Mouse (Mus musculus): ENCODE data around the gene Tbc1d1.
"Not testable (repeated sequence)": the region's sequence is repeated elsewhere in the genome, so short reads cannot be mapped to it uniquely, and the experiment has no call there.

The Tbc1d1 gene

DNA sequence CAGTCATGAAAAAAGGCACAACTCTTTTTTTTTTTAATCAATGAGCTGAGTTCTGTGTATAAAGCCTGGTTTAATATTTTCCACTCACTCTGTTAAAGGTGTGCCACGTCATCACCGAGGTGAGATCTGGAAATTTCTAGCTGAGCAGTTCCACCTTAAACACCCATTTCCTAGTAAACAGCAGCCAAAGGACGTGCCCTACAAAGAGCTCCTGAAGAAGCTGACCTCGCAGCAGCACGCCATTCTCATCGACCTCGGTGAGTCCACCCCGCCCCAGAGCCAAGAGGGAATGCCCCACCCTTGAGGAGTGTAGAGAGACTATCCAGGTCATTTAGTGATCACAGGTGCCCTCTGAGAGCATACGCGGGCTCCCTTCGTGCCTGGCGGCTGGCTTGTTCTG, 168.2 kb downstream of the Tbc1d1 start:
- DNase-seq: no peak

DNA sequence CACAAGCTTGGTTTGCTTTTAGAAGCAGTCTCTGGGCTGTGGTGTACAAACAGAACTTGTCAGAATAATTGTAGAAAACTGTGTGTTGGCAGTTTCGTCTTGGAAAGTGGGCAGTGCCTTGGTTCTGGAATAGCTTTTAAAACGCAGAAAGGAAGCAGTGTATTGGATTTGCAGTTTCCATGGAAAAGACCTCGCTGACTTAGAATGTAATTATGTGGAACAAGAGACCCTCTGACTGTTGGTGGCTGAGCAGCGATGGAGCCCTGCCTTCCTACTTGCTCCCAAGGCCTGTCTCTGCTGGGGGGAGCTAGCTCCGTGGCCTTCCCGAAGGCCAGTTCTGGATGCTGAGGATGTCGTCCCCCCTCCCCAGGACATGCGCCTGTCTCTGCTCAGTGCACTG, 168.8 kb downstream of the Tbc1d1 start:
- DNase-seq: peak in 1 of 2 experiments; percentile 21

DNA sequence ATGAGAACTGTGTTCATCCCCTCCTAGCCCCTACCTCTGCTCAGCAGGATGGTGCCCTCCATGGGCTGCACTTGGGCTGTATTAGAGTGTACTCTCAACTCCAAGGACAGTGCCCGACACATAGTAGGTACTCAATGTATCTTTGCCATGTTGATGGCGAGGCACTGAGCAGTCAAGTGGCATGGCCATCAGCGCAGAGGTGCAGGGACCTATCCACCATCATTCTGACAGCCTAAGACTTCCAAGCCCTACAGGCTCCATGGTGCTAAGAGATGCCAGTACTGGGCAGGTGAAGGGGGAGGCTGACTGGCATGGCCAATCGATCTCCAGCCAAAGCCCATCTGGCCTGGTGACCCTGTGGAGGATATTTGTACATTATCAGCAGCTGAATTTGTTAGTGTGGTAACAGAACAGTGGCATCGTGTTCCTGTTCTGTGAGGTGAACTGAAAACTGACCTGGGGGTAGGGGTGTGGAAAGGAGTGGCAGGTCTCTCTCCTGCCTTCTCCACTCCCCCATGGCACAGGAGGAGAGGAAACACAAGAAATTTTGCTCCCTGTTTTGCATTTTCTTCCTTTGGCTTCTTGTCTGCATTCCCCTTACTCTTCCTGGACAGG, 169.7 kb downstream of the Tbc1d1 start:
- peak in 1 of 2 experiments; percentile 32 for DNase-seq

DNA sequence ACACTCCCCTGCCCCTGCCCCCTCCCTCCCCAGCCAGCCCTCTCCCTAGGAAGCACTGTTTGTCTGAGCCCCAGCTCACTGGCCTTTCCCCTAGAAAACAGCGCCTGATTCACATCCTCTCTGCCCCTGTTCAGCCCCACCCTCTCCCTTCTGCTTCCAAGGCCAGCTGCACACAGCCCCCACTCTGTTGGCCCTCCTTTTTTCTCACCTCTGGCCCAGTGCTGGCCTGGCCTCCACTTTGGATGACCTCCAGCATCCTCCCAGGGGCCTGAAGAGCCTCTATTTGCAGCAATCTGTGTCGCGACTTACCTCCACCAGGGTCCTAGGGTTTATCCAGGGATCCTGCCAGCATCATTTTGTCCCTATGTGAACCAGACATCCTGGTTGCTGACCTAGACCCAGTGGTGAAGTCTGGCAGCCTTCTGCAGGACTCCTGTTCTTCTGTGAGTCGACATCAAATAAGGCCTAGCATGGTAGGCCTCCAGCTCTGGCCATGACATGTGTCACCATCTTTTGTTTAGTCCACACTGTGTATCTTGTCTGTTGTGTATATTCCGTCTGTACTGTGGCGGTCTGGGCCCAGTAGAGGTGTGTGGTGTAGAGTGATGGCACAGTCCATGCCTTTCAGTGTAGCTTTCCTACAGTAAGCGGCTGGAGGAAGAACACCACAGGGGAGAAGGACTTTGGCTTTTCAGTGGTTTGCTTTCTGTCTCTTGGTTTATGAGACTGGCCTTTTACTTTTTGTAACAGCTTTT, 170.5 kb downstream of the Tbc1d1 start:
- DNase-seq: peak; percentile 64 to 72

DNA sequence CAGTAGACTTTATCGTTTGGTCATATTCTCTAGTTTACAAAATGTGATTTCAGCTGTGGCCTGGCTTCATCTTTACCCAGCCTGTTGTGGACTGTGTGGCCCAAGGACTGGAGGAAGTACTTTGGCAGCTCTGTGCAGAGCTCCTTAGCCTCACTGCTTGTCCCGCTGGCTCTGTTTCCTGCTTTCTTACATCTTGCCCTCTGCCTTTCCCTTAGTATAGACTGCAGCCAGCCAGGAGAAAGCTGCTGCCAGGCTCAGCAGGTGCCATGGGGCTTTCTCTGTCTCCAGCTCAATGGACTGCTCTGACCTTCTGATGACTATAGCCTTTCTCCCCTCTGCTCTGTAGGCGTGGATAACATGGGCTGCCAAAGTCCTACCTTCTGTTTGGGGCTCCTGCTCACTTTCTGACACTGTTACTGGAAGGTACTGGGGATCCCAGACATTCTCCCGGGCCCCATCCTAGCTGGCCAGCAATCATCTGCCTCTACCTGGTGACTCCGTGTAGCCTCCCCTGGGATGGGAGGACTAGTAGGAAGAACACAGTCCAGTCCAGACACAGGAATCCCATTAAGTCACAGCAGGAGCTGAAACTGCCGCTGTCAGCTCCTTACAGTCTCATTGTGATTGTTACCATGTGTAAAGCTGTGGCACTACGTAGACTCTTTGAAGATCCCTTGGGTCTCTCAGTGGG, 171.3 kb downstream of the Tbc1d1 start:
- DNase-seq: peak; percentile 53 to 74

DNA sequence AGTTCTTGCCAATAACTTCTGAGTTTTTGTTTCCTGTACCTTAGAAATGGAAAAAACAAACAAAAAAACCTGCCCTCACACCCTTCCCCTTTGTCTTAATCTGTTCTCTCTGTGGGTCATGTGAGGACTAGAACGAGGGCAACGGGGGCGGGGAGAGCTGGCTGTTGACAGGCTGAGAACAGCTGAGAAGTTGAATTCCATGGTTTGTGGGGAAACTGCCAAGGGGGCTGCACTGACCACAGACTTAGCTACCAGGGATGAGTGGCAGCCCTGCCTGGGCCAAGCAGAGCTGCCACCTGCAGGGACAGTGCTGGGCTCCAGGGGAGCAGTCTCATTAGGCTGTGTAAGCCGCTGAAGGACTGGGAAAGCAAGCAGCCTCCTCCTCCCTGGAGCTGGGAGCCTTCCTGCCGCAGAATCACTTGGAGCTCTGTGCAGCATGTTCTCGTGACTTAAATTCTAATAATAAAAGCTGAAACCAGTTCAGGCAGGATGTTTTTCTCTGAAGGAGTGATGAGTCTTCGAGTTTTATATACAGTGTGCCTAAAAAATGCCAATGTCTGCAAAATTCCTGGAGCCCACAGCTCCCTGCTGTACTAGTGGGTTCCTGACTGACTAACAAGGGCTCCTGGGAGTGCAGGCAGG, 180.8 kb downstream of the Tbc1d1 start:
- DNase-seq: peak; percentile 88 to 89

DNA sequence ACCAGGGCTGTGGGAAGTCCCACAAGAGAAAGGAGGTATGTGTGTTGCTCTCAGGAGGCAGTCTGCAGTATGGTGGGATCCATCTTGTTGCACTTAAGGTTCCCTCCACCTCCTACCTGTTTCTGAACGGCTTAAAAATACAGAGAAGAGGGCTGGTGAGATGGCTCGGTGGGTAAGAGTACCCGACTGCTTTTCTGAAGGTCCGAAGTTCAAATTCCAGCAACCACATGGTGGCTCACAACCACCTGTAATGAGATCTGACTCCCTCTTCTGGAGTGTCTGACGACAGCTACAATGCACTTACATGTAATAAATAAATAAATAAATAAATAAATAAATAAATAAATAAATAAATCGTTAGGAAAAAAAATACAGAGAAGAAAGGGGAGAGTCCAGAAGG, 182.7 kb downstream of the Tbc1d1 start:
- not testable (repeated sequence) for DNase-seq

DNA sequence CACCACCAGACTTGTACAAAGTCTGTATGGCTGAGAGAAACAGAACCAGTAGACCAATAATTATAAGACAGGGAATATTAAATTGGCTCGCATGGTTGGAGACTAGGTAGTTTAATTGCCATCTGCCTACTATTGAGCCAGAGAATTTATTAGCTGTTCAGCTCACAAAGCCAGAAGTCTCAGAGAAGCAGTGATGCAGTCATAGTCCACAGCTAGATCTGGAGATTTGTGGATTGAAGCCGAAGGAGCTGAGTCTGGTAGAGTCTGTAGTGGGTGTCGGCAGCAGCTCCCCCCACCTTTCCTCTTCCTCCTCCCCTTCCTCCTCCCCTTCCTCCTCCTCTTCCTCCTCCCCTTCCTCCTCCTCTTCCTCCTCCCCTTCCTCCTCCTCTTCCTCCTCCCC, 184.3 kb downstream of the Tbc1d1 start:
- DNase-seq: no peak

DNA sequence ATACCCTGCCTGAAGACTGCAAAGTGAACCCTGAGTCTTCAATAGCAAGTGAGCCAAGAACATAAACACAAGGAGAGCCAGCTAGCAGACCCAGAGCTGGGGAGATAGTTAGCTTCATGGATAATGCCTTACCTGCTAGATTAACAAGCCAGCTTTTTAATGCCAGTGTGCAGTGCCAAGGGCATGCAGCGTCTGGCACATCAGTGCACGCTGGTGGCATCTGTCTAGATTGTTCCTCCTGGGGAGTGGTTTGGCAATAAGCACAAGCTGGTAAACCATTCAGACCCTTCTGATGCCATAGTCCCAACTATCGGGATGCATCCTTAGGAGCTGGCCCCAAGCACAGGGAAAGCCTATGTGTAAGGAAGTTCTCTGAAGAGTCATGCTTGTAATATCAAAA, 185.6 kb downstream of the Tbc1d1 start:
- peak; percentile 61 to 68 for DNase-seq

DNA sequence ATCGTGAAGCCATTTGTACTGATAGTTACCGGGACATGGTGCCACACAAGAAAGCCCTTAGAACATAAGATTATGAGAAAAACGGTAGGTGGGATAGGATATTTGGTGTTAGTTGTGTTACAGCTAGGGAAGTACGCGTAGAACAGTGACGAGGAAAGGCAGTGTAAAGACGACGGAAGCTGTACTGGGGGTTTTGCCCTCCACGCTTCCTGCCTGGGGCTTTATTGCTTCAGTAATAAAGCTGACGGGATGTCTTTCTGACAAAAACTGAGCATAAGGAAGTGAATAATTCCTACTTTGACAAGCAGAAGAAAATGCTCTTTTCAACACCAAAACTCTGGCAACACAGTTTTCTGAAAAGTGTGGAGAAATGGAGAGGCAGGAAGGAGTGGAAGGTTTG, 186.0 kb downstream of the Tbc1d1 start:
- DNase-seq: no peak

DNA sequence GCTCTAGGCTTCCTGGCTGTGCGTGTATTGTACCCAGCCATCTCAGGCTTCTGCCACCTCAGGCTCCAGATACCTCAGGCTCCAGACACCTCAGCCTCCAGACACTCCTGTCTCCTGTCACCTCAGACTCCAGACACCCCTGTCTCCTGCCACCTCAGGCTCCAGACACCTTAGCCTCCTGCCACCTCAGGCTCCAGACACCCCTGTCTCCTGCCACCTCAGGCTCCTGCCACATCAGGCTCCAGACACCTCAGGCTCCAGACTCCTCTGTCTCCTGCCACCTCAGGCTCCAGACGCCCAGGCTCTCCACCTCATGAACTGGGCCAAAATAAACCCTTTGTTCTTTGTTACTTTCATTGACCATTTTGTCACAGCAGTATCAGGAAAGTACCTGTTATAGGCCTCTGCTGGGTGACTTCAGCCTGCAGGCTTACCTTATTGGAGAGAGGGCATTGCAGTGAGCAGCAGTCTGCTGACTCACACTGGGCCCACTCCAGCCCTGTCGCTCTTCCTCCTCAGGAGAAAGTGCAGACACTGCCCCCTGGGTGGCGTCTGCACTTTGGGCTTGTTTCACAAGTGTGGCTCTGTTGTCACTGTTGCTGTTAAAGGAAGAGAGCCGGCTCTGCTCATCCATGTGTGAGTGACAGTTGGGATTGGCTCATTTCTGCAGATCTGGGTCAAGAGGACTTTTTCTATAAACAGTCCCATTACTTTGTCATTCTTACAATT, 188.0 kb downstream of the Tbc1d1 start:
- peak in 1 of 2 experiments; percentile 26 for DNase-seq

DNA sequence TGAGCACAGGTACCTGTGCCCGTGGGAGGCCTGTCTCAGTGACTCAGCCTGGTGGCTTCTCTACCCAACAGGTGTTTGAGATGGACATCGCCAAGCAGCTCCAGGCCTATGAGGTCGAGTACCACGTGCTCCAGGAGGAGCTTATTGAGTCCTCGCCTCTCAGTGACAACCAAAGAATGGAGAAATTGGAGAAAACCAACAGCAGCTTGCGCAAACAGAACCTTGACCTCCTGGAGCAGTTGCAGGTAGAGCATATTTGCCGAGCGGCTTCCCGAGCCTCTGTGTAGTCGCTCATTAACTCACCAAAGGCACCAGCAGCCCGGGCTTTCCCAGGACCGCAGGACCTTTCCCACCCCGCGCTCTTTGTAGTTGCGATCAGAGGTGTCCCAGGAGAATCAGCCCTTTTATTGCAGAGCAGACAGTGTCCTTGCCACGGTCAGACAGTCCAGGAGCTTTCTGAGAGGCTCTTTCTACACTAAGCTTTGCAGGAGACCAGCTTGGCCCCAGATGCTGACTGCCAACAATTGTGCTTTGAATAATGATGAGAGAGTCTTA, 189.2 kb downstream of the Tbc1d1 start:
- peak in 1 of 2 experiments; percentile 13 for DNase-seq

DNA sequence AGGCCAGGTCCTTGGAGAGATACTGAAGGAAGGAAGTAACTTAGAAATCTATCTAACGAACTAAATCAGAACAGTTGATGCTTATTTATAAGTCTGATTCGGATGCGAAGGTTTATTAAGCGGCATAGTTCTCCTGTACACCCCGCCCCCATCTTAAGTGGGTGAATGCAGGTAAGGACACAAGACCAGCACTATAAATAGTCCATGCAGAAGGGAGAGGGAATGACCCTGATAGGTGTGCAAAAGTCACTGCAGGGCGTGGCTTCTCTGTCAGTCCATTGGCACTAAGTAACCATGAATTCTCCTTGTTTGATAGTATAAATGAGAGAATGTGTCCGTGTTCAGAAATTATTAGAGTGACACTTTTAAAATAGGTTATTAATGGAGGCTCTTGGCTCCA, 189.7 kb downstream of the Tbc1d1 start:
- DNase-seq: no peak

DNA sequence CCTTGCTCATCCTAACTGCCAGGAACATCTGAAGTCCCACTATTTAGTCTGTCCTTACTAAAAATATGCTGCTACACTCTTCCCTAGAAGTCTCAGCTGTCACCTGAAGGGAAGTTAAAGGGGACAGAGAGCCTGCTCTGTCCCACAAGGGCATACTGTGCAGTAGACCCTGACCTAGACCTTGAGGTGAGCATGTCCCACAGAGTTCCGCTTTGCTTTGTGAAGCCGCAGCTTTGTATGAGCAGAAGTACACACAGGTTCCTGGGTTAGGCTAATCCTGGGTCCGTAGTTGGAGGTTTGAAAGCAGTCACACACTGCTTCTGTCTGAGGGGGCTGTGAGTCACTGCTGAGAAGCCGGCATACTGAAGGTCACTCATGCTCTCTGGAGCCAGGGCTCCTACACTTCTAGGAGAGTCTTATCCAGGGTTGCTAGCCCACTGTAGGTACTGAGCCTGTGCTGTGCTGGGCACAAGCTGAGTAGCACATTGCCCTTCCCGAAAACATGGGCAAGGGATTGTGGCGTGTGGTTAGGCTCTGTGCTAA, 190.3 kb downstream of the Tbc1d1 start:
- no peak for DNase-seq

DNA sequence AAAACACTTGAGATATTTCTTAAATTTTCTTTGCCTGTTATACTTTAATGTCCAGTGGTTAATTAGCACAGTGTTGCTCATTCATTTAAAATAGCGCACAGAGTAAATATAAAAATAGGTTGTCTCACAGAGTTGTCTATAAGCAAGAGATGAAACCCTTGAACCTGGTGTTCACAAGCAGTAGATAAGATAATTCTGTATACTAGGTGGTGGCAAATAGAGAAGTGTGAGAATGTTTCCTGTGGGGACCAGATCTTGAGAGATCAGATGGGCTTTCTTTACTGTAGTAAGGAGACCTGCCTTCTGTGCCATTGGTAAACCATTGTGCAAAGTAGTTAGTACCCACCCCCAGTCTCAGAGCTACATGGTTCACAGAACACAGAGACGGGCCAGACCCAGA, 192.1 kb downstream of the Tbc1d1 start:
- no peak for DNase-seq

DNA sequence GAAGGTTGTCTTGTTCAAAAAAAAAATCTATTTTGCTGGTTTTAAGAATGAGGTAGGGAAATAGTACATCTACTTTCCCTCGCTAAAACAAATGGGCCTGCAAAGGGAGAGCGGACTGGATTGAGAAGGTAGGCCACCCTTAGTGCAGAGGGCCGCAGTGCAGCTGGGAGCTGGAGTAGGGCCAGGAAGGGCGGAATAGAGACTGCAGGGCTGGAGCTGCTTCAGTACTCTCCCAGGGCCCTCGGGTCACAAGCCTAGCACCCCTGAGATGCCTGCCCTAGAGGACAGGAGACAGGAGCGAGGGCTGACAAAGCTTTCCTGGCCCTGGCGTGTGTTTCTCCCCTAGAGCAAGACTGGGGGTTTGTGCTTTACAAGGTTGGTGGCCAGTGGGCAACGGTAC, 192.7 kb downstream of the Tbc1d1 start:
- DNase-seq: peak; percentile 43 to 56

DNA sequence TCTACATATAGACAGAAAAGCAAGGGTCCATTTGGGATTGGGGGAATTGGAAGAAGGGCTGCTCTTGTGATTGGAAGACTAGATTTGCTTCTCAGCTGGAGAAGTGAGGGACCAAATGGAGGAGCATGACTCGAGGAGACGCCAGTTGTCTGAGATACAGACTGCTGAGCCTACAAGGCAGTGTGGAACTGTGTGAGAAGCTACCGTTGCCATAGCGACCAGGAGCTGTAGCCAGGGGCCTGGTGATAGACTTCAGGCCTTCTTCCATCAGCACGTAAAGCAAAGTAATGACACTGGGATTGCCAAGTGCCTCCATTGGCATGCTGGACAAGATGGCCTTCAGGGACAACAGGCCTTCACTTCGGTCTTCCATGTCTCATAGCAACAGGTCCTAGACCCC, 195.9 kb downstream of the Tbc1d1 start:
- DNase-seq: peak; percentile 48 to 66

DNA sequence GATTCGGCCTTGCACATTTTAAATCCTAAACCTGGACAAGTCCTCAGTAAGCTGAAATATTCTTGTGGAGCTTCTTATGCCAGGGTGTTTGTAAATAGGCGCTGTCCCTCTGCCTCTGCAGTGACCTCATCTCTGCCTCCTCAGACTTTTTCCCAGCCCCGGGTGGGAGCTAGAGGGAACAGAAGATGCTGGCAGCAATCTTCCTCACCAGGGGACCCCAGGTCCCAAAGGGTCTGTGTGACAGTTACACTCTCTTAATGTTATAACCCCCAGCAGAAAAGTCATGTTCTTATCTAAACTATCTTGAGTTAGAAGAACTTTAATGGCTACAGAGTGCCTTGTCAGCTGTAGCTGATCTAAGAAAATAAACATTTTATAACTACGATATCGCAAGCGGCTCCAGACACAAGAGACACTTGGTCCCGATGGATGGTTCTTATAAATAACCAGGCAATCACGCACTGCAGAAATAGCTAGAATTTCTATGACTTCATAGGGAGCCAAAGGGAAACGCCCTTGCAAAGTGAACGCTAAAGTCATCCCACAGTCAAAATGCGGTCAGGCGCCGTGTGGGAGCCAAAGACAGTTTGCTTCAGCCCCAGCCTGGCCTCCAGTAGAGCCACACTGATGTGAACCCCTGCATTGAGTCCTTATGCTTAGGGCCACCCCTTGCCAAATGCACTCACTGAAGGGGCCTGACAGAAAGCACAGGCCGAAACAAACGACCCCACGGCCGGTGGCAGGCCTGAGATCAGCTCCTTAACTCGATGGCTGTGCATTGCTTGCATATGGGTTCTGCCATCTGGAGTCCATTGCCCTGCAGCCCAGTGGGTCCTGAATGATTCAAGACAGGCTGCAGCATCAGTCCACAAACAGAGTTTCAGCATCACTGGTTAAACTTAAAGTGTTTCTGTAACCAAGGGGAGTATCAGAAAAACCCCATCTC, 202.8 kb downstream of the Tbc1d1 start:
- DNase-seq: peak in 1 of 2 experiments; percentile 48

DNA sequence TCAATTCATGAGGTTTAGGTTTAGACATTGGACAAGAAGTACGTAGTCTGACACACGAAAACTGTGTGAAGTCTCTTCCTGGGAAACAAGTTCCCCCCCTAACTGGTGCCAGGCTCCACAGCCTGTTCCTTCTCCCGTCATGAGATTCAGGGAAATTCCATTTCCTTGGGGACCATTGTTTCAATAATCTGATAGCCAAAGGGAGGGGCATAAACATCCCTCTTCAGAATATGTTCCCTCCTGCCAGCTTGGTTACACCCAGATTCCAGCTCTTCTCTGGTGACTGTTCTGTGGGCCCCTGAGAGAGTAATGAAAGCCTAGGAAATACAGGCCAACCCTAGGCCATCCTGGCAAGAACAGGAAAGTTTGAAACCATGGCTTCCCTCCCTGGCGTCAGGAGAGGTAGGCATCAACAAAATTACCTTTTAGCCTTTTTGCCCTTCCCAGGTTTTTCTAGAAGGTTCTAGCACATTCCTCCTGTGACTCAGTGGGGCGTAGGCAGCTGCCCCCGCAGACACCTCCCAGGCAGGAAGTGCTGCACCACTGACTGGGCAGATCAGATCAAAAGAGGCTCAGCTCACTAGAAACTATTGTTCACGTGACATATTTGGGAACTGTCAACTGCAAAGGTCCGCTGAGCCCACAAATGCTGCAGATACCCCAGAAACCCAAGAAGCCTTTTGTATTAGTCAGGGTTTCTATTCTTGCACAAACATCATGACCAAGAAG, 204.2 kb downstream of the Tbc1d1 start:
- DNase-seq: no peak

DNA sequence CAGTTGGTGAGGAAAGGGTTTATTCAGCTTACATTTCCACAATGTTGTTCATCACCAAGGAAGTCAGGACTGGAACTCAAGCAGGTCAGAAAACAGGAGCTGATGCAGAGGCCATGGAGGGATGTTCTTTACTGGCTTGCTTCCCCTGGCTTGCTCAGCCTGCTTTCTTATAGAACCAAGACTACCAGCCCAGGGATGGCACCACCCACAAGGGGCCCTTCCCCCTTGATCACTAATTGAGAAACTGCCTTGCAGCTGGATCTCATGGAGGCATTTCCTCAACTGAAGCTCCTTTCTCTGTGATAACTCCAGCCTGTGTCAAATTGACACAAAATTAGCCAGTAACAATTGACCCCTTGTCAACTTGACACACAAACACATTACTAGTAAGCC, 204.8 kb downstream of the Tbc1d1 start:
- DNase-seq: not testable (repeated sequence)
